Mouse (Mus musculus) gastrocnemius, adult 18-20 months (tissue): Measurements from ENCODE around the gene Id1. TPM values are rescaled to one million over a fixed set of nuclear protein-coding genes. Genes with fewer than 3 reads are reported as not detected.

Experiments
- DNase-seq: peaks from one replicate; pipeline ENCODE4 v3.0.0; 2021; ENCODE audit warnings: low spot score
- long read RNA-seq, 2 experiments: library from polyadenylated mRNA; stranded (forward); transcript quantifications; one replicate each; pipeline ENCODE4 v2.0.0; 2021
- total RNA-seq, 2 experiments: library from RNA; stranded (reverse); gene quantifications; 2 replicates each; pipeline ENCODE4 v1.2.3; 2021

Id1 gene
- 10 to 100 TPM; 16.0 to 28.5 TPM for total RNA-seq
- long read RNA-seq, experiment 1, partial matches to known transcripts = 0 of 4 reads
- long read RNA-seq, experiment 1, other reads (novel, unspliced or antisense) = 0 of 4 reads
- long read RNA-seq, experiment 2, partial matches to known transcripts = 0 of 1 reads
- long read RNA-seq, experiment 2, other reads (novel, unspliced or antisense) = 0 of 1 reads

- peak; percentile 81 for DNase-seq
These were observed at the start of gene Id1 for GRCm38 (mm10) chr2:152736090-152736601. Gene Id1, plus strand, starts transcription at chr2:152736251.

GRCm38 (mm10) chr2:152686399-152686798 is 49.7 kb upstream of the Id1 start:
- DNase-seq = no peak

- peak; percentile 94 for DNase-seq
These were observed 49.2 kb upstream of the Id1 start, which contains the start of gene Mcts2 for GRCm38 (mm10) chr2:152686806-152687267. Gene Mcts2, plus strand, starts transcription at chr2:152687035.

GRCm38 (mm10) chr2:152691564-152692217 is 44.4 kb upstream of the Id1 start:
- DNase-seq = no peak

GRCm38 (mm10) chr2:152693233-152693632 is 42.8 kb upstream of the Id1 start:
- DNase-seq = peak; percentile 65

- DNase-seq = no peak
These were observed 42.3 kb upstream of the Id1 start for GRCm38 (mm10) chr2:152693735-152694134.

GRCm38 (mm10) chr2:152694708-152695107 is 41.3 kb upstream of the Id1 start:
- DNase-seq = no peak

GRCm38 (mm10) chr2:152696016-152696415 is 40.0 kb upstream of the Id1 start:
- DNase-seq = no peak

- peak; percentile 93 for DNase-seq
These were observed 39.4 kb upstream of the Id1 start for GRCm38 (mm10) chr2:152696476-152697164.

GRCm38 (mm10) chr2:152700138-152700537 is 35.9 kb upstream of the Id1 start:
- DNase-seq = no peak

- DNase-seq = no peak
These were observed 35.3 kb upstream of the Id1 start for GRCm38 (mm10) chr2:152700725-152701124.

- no peak for DNase-seq
These were observed 32.3 kb upstream of the Id1 start for GRCm38 (mm10) chr2:152703596-152704255.

GRCm38 (mm10) chr2:152704256-152704605 is 31.8 kb upstream of the Id1 start:
- no peak for DNase-seq

- DNase-seq = no peak
These were observed 31.2 kb upstream of the Id1 start for GRCm38 (mm10) chr2:152704811-152705370.

- peak; percentile 56 for DNase-seq
These were observed 30.0 kb upstream of the Id1 start for GRCm38 (mm10) chr2:152705993-152706571.

- no peak for DNase-seq
These were observed 28.9 kb upstream of the Id1 start for GRCm38 (mm10) chr2:152707186-152707585.

GRCm38 (mm10) chr2:152707627-152708026 is 28.4 kb upstream of the Id1 start:
- peak; percentile 89 for DNase-seq

- DNase-seq = no peak
These were observed 27.0 kb upstream of the Id1 start for GRCm38 (mm10) chr2:152709066-152709465.

- no peak for DNase-seq
These were observed 19.7 kb upstream of the Id1 start for GRCm38 (mm10) chr2:152716241-152716772.

- DNase-seq = no peak
These were observed 18.4 kb upstream of the Id1 start for GRCm38 (mm10) chr2:152717652-152718051.

- DNase-seq = no peak
These were observed 18.0 kb upstream of the Id1 start for GRCm38 (mm10) chr2:152718076-152718475.
